Mouse (Mus musculus) olfactory bulb, adult 2 months (tissue): ENCODE results near the gene Tmem44.

Source experiments
- CTCF ChIP-seq: fragments of 200-500 bp; IDR thresholded peaks from 2 replicates; pipeline ENCODE4 v1.5.1; 2012; ENCODE audit warnings: low read depth, mild to moderate bottlenecking, low read length, moderate library complexity; ENCODE audit not compliant: insufficient read depth
- POLR2A ChIP-seq: fragments of 200-500 bp; IDR thresholded peaks from 2 replicates; pipeline ENCODE4 v1.6.1; 2012; ENCODE audit warnings: mild to moderate bottlenecking, low read depth, low read length, moderate library complexity; ENCODE audit not compliant: insufficient read depth

- no peak for TF ChIP-seq CTCF
- no peak for TF ChIP-seq POLR2A
These were observed 45.4 kb upstream of the Tmem44 start for GRCm38 (mm10) chr16:30595835-30596557.
